Mouse (Mus musculus) stomach, postnatal 0 days (tissue): ENCODE results near the gene Sstr4. TPM values are rescaled to one million over a fixed set of nuclear protein-coding genes. Genes with fewer than 3 reads are reported as not detected.

Experiments
- ATAC-seq: fragments of 200-750 bp; cut with Nextera tagmentation; 2 replicates; pipeline ENCODE4 v1.8.0; 2017; ENCODE audit not compliant: low FRiP score, low TSS enrichment
- DNase-seq: peaks from one replicate; pipeline ENCODE4 v3.0.0-alpha.2; 2016; ENCODE audit warnings: low spot score
- H3K27ac ChIP-seq: fragments of 300-500 bp; sonication (generic); replicated peaks from 2 replicates; pipeline ENCODE4 v1.5.1; 2014; ENCODE audit warnings: mild to moderate bottlenecking, control low read depth
- H3K27me3 ChIP-seq: fragments of 300-500 bp; sonication (generic); 2 replicates; pipeline ENCODE4 v1.6.1; 2014; ENCODE audit warnings: low read length; ENCODE audit not compliant: control insufficient read depth, insufficient read depth
- H3K36me3 ChIP-seq: fragments of 300-500 bp; sonication (generic); 2 replicates; pipeline ENCODE4 v1.6.1; 2014; ENCODE audit warnings: low read length, mixed read lengths; ENCODE audit not compliant: control insufficient read depth, insufficient read depth
- H3K4me1 ChIP-seq: fragments of 300-500 bp; sonication (generic); replicated peaks from 2 replicates; pipeline ENCODE4 v1.6.1; 2014; ENCODE audit warnings: antibody characterized with exemption; ENCODE audit not compliant: control insufficient read depth, insufficient read depth
- H3K4me2 ChIP-seq: fragments of 300-500 bp; sonication (generic); replicated peaks from 2 replicates; pipeline ENCODE4 v1.6.1; 2014; ENCODE audit warnings: low read depth, mild to moderate bottlenecking, control low read depth, moderate library complexity
- H3K4me3 ChIP-seq: fragments of 300-500 bp; sonication (generic); 2 replicates; pipeline ENCODE4 v1.5.1; 2014; ENCODE audit warnings: low read depth, low read length, control low read depth
- H3K9ac ChIP-seq: fragments of 300-500 bp; sonication (generic); 2 replicates; pipeline ENCODE4 v1.6.1; 2014; ENCODE audit warnings: mild to moderate bottlenecking, low read length, control low read depth, mixed read lengths
- H3K9me3 ChIP-seq: fragments of 300-500 bp; sonication (generic); 2 replicates; pipeline ENCODE4 v1.6.1; 2016; ENCODE audit warnings: low read length; ENCODE audit not compliant: control insufficient read depth
- CTCF ChIP-seq: IDR thresholded peaks from 2 replicates; pipeline ENCODE4 v1.5.1; 2016; ENCODE audit warnings: antibody characterized with exemption, low read depth, mild to moderate bottlenecking, moderate library complexity
- EP300 ChIP-seq: optimal IDR thresholded peaks from 2 replicates; pipeline ENCODE3; 2016; ENCODE audit warnings: antibody characterized with exemption
- WGBS: fragments of 180-500 bp; shearing (Covaris S2); extraction: QIAGEN DNeasy Blood & Tissue Kit; methylation state at CpG from one replicate; pipeline ENCODE4 v1.1.7; 2014; 5-methylcytosine and 5-hydroxymethylcytosine counted together
- polyA plus RNA-seq: library from polyadenylated mRNA; unstranded; fragments of >200 nt; fragmentation: Nextera tagmentation; extraction: Ambion mirVana; gene quantifications from 2 replicates; pipeline ENCODE4 v1.2.1, GENCODE M21; 2015

Sstr4 gene
- polyA plus RNA-seq, 1 experiment from 2014 or later: 0.49 TPM

- Histone ChIP-seq H3K4me2 (no peak overlapping the region), H3K4me1 (no peaks in the 10 kb centered on the region), H3K9ac (no peak overlapping the region), H3K27ac (no peak overlapping the region), H3K36me3 (no peaks in the 10 kb centered on the region), H3K27me3 (0 out of 2 replicates have a peak, but pooled peaks cover 2% of the 10 kb centered on the region), H3K9me3 (no peaks in the 10 kb centered on the region), H3K4me3 (no peak overlapping the region)
- DNase-seq (no peak), ATAC-seq (no peak)
- TF ChIP-seq CTCF (no peak), EP300 (no peak)
- 81% methylated on average over 5 of the region's 5 CpGs for WGBS
Observed at GRCm38 (mm10) chr2:148398901-148399685, 3.9 kb downstream of the Sstr4 start.

GRCm38 (mm10) chr2:148402227-148402626 is 7.1 kb downstream of the Sstr4 start:
- Histone ChIP-seq H3K4me2 (no peak overlapping the region), H3K4me3 (no peak overlapping the region), H3K4me1 (peaks cover 5% of the 10 kb centered on the region; the same call in 1 of the 2 replicates), H3K27me3 (0 out of 2 replicates have a peak, but pooled peaks cover 2% of the 10 kb centered on the region), H3K9ac (no peak overlapping the region), H3K27ac (no peak overlapping the region), H3K9me3 (no peaks in the 10 kb centered on the region), H3K36me3 (no peaks in the 10 kb centered on the region)
- TF ChIP-seq EP300 (no peak), CTCF (no peak)
- no peak for DNase-seq
- no peak for ATAC-seq
- 45% methylated on average over 1 of the region's 1 CpGs for WGBS

- H3K36me3 ChIP-seq: no peaks in the 10 kb centered on the region
- no peak overlapping the region for H3K9ac ChIP-seq
- no peaks in the 10 kb centered on the region for H3K9me3 ChIP-seq
- H3K4me3 ChIP-seq: peak overlapping the region; percentile 46; the same call in 1 of the 2 replicates
- TF ChIP-seq CTCF: no peak
- no peak for DNase-seq
- no peak overlapping the region for H3K27ac ChIP-seq
- 0 out of 2 replicates have a peak, but pooled peaks cover 2% of the 10 kb centered on the region for H3K27me3 ChIP-seq
- no peak for ATAC-seq
- WGBS: 74% methylated on average over 5 of the region's 5 CpGs
- H3K4me1 ChIP-seq: peaks cover 5% of the 10 kb centered on the region
- H3K4me2 ChIP-seq: peak overlapping the region; percentile 38
Observed at GRCm38 (mm10) chr2:148404906-148405305, 9.8 kb downstream of the Sstr4 start.

GRCm38 (mm10) chr2:148406160-148406970 is 11.2 kb downstream of the Sstr4 start:
- 0 out of 2 replicates have a peak, but pooled peaks cover 2% of the 10 kb centered on the region for H3K27me3 ChIP-seq
- no peak overlapping the region; the same call in 1 of the 2 replicates for H3K27ac ChIP-seq
- 33% methylated on average over 34 of the region's 34 CpGs for WGBS
- TF ChIP-seq EP300 (no peak), CTCF (peak; percentile 54)
- H3K9me3 ChIP-seq: no peaks in the 10 kb centered on the region
- H3K4me1 ChIP-seq: peaks cover 5% of the 10 kb centered on the region
- H3K9ac ChIP-seq: peak overlapping the region; percentile 52
- peak overlapping the region; percentile 46 for H3K4me3 ChIP-seq
- no peaks in the 10 kb centered on the region for H3K36me3 ChIP-seq
- DNase-seq (peak; percentile 30), ATAC-seq (no peak)
- H3K4me2 ChIP-seq: peak overlapping the region; percentile 79

GRCm38 (mm10) chr2:148406971-148407869 is 12.1 kb downstream of the Sstr4 start:
- peaks cover 5% of the 10 kb centered on the region for H3K4me1 ChIP-seq
- peak overlapping the region; percentile 46 for H3K4me3 ChIP-seq
- no peaks in the 10 kb centered on the region for H3K36me3 ChIP-seq
- no peaks in the 10 kb centered on the region for H3K9me3 ChIP-seq
- 11% methylated on average over 55 of the region's 55 CpGs for WGBS
- ATAC-seq: peak; percentile 60
- TF ChIP-seq CTCF (no peak), EP300 (no peak)
- 0 out of 2 replicates have a peak, but pooled peaks cover 2% of the 10 kb centered on the region for H3K27me3 ChIP-seq
- DNase-seq: peak; percentile 40
- H3K4me2 ChIP-seq: peak overlapping the region; percentile 79
- H3K27ac ChIP-seq: peak overlapping the region; percentile 71
- H3K9ac ChIP-seq: peak overlapping the region; percentile 52
